Mouse (Mus musculus) brain, adult 2 months (tissue): Measurements from ENCODE around the gene Nup214.
A peak's percentile ranks its signal among the peaks of the same experiment; 100 is the strongest.

Experiments used
- DNase-seq: peaks from one replicate; pipeline ENCODE4 v3.0.0; 2011; ENCODE audit warnings: low read depth, low spot score

The Nup214 gene

DNA sequence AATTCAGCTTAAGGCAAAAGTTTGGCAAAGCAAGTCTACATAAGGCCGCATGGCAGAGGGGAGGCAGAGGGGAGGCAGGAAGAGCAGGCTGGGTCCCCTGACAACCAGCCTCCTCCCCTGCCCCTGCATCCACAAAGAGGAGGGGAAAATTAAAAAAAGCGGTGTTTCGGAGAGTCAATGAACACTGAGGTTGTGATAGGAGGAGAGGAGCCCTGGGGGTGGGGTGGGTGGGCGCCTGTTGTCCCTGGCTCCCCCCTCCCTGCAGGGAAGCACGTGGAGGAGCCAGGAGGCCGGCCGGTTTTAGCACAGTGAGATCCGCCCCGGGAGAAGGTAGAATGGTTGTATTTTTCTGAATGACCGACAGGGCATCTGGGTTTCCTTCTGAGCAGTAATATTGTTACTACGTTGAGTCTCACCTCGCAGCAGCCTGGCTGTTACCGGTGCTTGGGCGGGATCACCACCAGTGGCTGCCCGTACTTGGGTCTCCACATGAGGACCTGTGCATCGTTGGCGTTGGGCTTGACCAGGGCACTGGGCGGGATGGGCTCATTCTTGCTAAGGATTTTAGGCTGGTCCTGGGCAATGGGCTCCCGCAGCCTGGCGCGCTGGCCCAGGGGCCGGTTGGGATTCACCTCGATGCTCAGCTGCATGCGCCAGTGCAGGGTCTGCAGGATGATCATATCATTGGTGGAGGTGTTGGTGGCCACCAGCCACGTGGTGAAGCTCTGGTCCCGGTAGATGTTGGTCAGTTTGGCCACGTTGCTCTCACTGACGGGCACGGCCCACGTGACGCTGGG lies 94.8 kb downstream of the Nup214 start:
- no peak for DNase-seq

- no peak for DNase-seq
Measured at GRCm38 (mm10) chr2:32070747-32071146, 96.5 kb downstream of the Nup214 start.

DNA sequence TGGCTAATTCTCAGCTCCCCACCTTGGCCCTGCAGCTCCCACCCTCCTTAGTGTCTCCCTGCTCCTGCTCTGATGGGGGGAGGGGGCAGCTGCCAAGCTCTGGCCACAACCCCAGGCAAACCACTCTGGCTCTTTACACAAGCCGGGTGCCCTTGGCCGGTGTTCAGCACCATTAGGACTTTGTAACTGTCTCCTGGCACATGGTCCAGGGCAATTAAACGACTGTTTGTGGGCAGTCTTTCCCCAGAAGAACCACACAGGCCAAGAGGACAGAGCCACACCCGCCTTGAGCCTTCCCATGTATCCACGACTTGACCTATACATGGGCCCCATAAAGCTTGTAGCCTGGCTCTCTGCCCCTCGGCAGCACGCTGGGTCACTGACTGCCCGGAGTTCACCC lies 100.2 kb downstream of the Nup214 start:
- DNase-seq: no peak

DNA sequence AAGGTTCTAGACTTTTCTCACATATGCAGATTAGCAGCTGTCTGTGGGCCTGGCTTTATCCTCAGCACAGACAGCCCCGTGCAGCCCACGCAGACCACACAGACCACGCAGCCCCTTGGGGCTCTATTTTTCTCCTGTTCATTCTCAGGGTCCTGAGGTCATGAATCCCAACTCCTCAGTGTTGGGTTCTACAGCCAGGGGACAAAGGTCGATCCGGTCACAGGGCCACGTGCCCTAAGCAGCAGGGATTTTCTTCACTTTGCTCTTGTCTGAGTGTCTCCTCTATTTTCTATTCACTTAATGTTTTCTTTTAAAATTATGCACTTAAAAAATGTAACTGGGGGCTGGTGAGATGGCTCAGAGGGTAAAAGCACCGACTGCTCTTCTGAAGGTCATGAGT lies 101.1 kb downstream of the Nup214 start:
- DNase-seq: no peak

DNA sequence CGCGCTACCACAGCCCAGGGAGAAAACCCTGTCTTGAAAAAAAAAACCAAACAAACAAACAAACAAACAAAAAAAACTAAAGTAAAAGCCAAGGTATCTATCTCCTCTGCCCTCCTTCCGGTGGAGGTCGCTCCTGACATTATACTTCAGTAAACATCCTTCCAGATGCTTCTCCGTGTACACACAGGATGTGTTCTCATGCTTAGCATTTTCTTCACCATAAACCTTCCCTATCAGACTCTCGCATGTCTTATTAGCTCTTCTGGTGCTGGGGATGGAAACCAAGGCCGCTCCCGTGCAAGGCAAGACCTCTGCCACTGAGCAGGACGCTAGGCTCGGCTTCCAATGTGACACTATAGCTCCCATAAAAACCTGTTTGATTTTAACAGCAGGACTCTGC lies 103.5 kb downstream of the Nup214 start:
- no peak for DNase-seq

- no peak for DNase-seq
Measured at GRCm38 (mm10) chr2:32078522-32078921, 104.3 kb downstream of the Nup214 start.

DNA sequence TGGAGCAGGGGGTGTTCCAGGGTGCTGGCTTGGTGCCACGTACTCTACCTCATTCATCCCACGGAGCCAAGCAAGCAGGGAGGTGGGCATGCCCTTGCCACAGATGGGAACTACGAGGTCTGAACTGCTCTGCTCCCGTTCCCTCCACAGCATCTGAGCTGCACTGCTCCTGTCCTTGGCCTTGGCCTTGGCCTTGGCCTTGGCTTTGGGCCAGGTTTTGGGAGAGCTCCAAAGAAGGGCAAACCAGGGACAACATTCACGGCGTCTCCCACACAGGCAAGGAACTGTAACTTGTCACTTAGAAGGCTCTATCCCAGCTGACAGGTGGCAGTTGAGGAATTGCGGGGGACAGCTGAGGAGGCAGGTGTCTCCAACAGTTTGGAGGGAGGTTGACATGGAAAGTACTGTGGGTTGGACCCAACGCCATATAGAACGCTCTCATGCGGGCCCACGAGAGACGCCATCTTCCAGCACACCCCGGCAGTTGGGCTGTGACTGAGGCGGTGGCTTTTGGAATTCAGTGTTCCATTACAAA lies 105.0 kb downstream of the Nup214 start:
- DNase-seq: peak; percentile 56

DNA sequence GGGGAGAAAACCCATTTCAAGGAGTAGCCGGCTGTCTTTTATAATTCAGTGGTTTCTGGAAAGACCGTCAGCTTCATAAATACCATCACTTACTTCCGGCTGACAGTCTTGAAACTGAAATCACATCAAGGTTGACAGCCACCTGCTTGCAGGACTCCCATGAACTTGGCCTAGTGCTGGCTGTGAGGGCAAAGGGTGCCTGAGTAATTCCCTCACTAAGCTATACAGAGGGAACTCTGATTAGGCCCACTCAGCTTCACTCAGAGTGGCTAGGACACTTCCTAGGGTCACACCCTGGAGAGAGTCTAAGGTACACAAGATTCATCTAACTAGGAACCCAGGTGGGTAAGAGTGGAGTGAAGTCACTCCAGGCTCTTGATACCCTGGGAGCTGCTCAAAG lies 106.4 kb downstream of the Nup214 start:
- DNase-seq: no peak

DNA sequence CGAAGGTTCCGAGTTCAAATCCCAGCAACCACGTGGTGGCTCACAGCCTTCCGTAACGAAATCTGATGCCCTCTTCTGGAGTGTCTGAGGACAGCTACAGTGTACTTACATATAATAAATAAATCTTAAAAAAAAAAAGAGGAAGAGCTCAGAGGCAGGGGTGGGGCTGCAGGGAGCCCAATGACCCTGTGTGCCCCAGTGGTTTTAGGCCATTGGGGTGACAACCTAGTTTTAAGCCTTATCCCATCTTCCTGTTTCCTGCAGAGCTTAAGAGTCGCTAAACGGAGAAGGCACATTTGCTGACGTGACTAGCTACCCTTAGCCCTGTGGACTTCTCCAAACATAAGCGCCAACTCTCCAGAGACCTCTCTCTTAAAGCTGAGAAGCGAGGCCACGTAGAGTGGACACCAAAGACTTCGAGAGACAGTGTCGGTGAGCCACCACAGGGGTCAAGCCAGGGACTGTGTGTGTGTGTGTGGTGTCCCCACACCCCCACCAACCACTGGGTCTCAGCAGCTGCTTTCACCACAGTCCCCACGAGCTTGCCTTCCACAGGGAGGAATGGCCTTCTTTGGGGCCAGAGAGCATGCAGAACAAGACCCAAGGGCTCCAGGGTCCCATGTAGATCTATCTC lies 107.2 kb downstream of the Nup214 start:
- no peak for DNase-seq

DNA sequence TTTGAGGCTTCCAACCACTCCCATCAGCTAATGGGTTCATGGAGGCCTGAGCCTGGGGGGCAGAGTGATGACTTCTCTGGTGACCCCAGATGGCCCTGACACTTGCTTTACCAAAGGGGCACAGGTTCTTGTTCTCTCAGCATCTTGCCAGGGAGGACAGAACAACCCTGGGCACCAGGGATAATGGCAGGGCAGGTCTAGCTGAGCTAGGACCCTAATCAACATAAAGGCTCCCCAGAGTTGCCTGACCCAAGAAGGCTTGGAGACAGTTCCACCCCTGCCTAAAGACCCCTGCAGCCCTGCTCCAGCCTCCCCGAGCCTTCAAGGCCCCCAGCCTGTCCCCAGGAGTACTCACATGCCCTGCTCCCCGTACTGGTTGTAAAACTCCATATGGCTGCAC lies 108.0 kb downstream of the Nup214 start:
- DNase-seq: no peak

GRCm38 (mm10) chr2:32083159-32084011 lies 109.1 kb downstream of the Nup214 start:
- DNase-seq: peak; percentile 40

GRCm38 (mm10) chr2:32084111-32084871 lies 110.1 kb downstream of the Nup214 start, which contains the start of gene Fam78a:
Fam78a (minus strand) TSS chr2:32084857.
- peak; percentile 86 for DNase-seq

- DNase-seq: no peak
Measured at GRCm38 (mm10) chr2:32084872-32085199, 110.6 kb downstream of the Nup214 start.

- DNase-seq: no peak
Measured at GRCm38 (mm10) chr2:32085231-32085630, 111.0 kb downstream of the Nup214 start.

DNA sequence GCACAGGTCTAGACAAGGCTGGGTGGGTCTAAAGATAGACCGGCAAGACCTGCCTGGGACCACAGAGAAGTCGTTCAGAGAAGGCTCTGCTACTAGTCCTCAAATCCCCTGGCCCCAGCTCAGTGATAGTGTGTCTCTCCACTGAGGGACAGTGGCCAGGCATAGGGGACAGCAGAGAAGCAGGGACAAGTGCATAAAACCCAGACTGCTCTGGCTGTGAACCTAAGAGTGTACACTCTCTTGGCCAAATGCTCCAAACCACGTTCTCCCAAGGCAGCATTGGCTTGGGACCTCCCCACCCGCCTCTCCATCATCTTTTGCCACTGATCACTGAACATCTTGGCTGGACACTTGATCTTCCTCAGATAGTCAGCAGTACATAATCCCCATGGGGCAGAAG lies 113.4 kb downstream of the Nup214 start:
- no peak for DNase-seq

GRCm38 (mm10) chr2:32088372-32088981 lies 114.2 kb downstream of the Nup214 start:
- peak; percentile 79 for DNase-seq

DNA sequence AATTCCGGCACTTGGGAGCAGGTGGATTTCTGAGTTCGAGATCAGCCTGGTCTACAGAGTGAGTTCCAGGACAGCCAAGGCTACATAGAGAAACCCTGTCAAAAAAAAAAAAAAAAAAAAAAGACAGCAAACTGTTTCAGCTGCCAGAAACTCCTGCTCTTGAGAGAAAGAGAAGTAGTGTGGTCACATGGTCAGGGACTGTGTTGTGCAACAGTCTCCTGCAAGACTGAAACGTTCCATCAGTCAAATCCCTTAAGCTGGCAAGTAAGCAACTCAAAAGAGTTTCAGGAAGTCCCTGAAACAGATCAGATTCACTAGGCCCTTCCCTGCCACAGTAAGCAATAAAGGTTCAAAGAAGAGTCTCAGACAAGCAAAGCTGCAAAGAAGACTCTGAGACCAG lies 115.4 kb downstream of the Nup214 start:
- DNase-seq: no peak

DNA sequence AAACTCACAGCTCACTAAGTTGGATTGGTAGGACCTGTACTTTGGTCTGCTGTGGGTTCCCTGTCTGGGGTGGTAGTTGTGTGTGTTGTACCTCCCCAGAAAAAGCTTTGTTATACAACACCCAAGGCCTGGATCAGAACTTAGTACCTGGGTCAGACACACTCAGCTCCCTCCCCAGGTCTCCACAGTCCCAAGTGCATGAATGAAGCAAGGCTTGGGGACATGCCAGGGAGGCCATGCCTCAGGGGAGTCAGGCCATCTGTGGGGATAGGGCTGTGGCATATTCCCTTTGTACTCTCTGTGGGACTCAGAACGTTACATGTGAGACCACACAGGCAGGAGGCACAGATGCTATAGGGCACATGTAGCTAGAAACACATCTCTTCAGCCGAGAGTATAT lies 115.9 kb downstream of the Nup214 start:
- DNase-seq: no peak

DNA sequence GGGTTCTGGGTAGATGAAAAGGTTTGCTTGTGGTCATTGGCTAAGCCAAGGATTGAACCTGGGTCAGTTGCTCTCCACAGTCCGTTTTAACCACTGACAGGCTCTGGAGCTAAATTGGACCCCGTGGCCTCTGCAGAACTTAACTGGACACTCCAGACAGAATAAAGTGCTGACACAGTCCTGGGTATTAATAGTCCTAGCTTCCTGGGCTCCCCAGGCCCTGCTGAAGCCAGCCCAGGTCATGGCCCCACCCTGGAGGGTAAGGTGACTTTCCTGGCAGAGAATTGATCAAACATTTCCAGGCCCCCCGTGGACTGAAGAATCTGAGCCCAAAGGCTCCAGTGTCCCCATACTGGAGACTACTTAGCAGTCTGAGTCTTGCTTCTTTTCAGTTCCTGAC lies 117.7 kb downstream of the Nup214 start:
- DNase-seq: no peak

GRCm38 (mm10) chr2:32094001-32094707 lies 119.9 kb downstream of the Nup214 start:
- DNase-seq: no peak
